In genomic region chr17:3206527-3207398, GRCm38 (mm10) we compare ENCODE assay signal across 8 mouse cellular contexts.
DNase-seq lines count a peak whose midpoint lies in the region; ATAC-seq and TF ChIP-seq lines count a peak whose summit lies in the region.
"Had no signal": no experiment of that assay in that cellular context is flagged by ENCODE, and none has a peak within 500 bp of the region (broad histone marks: within the 10 kb centered on the region; RNA-seq: fewer than 3 reads in every experiment).

No protein-coding gene starts in this region.

- ATAC-seq in midbrain, embryonic 16.5 days, result no peak
- ATAC-seq in midbrain, embryonic 15.5 days (replicated peaks), result no peak
- ATAC-seq in stomach, embryonic 16.5 days (ENCODE audit: insufficient read depth, low FRiP score), result no peak

- no peaks in the 10 kb centered on the region for H3K4me1 ChIP-seq in midbrain, embryonic 16.5 days (ENCODE audit: control insufficient read depth, insufficient read depth, low read length)
- H3K4me1 ChIP-seq in midbrain, embryonic 15.5 days, result no peaks in the 10 kb centered on the region
- H3K4me1 ChIP-seq in embryonic fibroblast, embryonic 13.5 days (ENCODE audit: control insufficient read depth, insufficient read depth, low read length), result peaks cover 10% of the 10 kb centered on the region
- H3K4me1 ChIP-seq in stomach, embryonic 16.5 days (ENCODE audit: control insufficient read depth, insufficient read depth, low read length), result peaks cover 13% of the 10 kb centered on the region

- no peak for TF ChIP-seq CTCF in embryonic fibroblast, embryonic 13.5 days (IDR thresholded peaks at IDR 0.05; ENCODE audit: borderline replicate concordance, insufficient read depth, low read length)

- no peaks in the 10 kb centered on the region for H3K27me3 ChIP-seq in midbrain, embryonic 16.5 days (ENCODE audit: control insufficient read depth, insufficient read depth, low read depth, low read length)
- no peaks in the 10 kb centered on the region for H3K27me3 ChIP-seq in midbrain, embryonic 15.5 days (replicated peaks)
- H3K27me3 ChIP-seq in stomach, embryonic 16.5 days (ENCODE audit: control insufficient read depth, insufficient read depth, low read length), result no peaks in the 10 kb centered on the region

- H3K4me3 ChIP-seq in midbrain, embryonic 16.5 days (ENCODE audit: low read depth, low read length), result no peak overlapping the region
- no peak overlapping the region for H3K4me3 ChIP-seq in midbrain, embryonic 15.5 days
- no peak overlapping the region for H3K4me3 ChIP-seq in embryonic fibroblast, embryonic 13.5 days (ENCODE audit: insufficient read depth, low read length)
- H3K4me3 ChIP-seq in stomach, embryonic 16.5 days (replicated peaks; ENCODE audit: low read length), result no peak overlapping the region

- H3K27ac ChIP-seq in midbrain, embryonic 16.5 days (ENCODE audit: low read length), result peak overlapping the region; percentile 41; the same call in 1 of the 2 replicates
- no peak overlapping the region for H3K27ac ChIP-seq in midbrain, embryonic 15.5 days
- peak overlapping the region; percentile 61 for H3K27ac ChIP-seq in embryonic fibroblast, embryonic 13.5 days (ENCODE audit: insufficient read depth, low read length)
- 0 out of 2 replicates have a peak overlapping the region, but pooled peaks have one; percentile 11 for H3K27ac ChIP-seq in stomach, embryonic 16.5 days (ENCODE audit: low read length)

- H3K36me3 ChIP-seq in midbrain, embryonic 16.5 days (ENCODE audit: control insufficient read depth, insufficient read depth, low read length), result peaks cover 2% of the 10 kb centered on the region; the same call in 1 of the 2 replicates
- no peaks in the 10 kb centered on the region for H3K36me3 ChIP-seq in midbrain, embryonic 15.5 days (replicated peaks)
- no peaks in the 10 kb centered on the region for H3K36me3 ChIP-seq in stomach, embryonic 16.5 days (ENCODE audit: control insufficient read depth, insufficient read depth, low read length)

- peak; percentile 18 for DNase-seq in kidney, postnatal 10 days
- no peak for DNase-seq in layer of hippocampus, postnatal 10 days (ENCODE audit: low spot score in 2 of 2)
- DNase-seq in layer of hippocampus, postnatal 36 days, result no peak
- DNase-seq: layer of hippocampus, adult 9-11 months had no signal

- 87% methylated on average over 2 of the region's 2 CpGs for WGBS in midbrain, embryonic 16.5 days
- WGBS in midbrain, embryonic 15.5 days, result 82% methylated on average over 2 of the region's 2 CpGs
- WGBS in stomach, embryonic 16.5 days, result 65% methylated on average over 2 of the region's 2 CpGs

- H3K9ac ChIP-seq in midbrain, embryonic 16.5 days (ENCODE audit: low read depth, low read length), result no peak overlapping the region
- H3K9ac ChIP-seq in midbrain, embryonic 15.5 days, result no peak overlapping the region
- no peak overlapping the region for H3K9ac ChIP-seq in stomach, embryonic 16.5 days (ENCODE audit: low read length)

- H3K9me3 ChIP-seq in midbrain, embryonic 16.5 days (replicated peaks; ENCODE audit: control insufficient read depth, low read length, poor library complexity, severe bottlenecking), result no peaks in the 10 kb centered on the region
- H3K9me3 ChIP-seq in midbrain, embryonic 15.5 days, result no peaks in the 10 kb centered on the region
- no peaks in the 10 kb centered on the region for H3K9me3 ChIP-seq in stomach, embryonic 16.5 days (replicated peaks; ENCODE audit: control insufficient read depth, low read length)

- TF ChIP-seq POLR2A in embryonic fibroblast, embryonic 13.5 days (IDR thresholded peaks at IDR 0.05; ENCODE audit: low read depth, low read length), result no peak

- H3K4me2 ChIP-seq in midbrain, embryonic 16.5 days (ENCODE audit: low read length), result no peak overlapping the region
- no peak overlapping the region for H3K4me2 ChIP-seq in midbrain, embryonic 15.5 days
- no peak overlapping the region for H3K4me2 ChIP-seq in stomach, embryonic 16.5 days (ENCODE audit: low read depth, low read length)
